Mouse (Mus musculus) limb, embryonic 13.5 days (tissue): ENCODE measurements around the gene Amfr. TPM values are rescaled to one million over a fixed set of nuclear protein-coding genes. Genes with fewer than 3 reads are reported as not detected.

Experiments
- ATAC-seq: fragments of 200-750 bp; cut with Nextera tagmentation; 2 replicates; pipeline ENCODE4 v1.8.0; 2017; ENCODE audit warnings: low read depth, moderate number of reproducible peaks, moderate TSS enrichment; ENCODE audit not compliant: low FRiP score
- H3K27ac ChIP-seq: fragments of 300-500 bp; sonication (generic); 2 replicates; pipeline ENCODE4 v1.5.1; 2015; ENCODE audit warnings: inconsistent platforms, mild to moderate bottlenecking, moderate library complexity
- H3K27me3 ChIP-seq: fragments of 300-500 bp; sonication (generic); 2 replicates; pipeline ENCODE4 v1.6.1; 2015; ENCODE audit warnings: mild to moderate bottlenecking, inconsistent platforms
- H3K36me3 ChIP-seq: fragments of 300-500 bp; sonication (generic); 2 replicates; pipeline ENCODE4 v1.6.1; 2015; ENCODE audit warnings: inconsistent platforms, mild to moderate bottlenecking, moderate library complexity
- H3K4me1 ChIP-seq: fragments of 300-500 bp; sonication (generic); 2 replicates; pipeline ENCODE4 v1.6.1; 2015; ENCODE audit warnings: inconsistent platforms
- H3K4me2 ChIP-seq: fragments of 300-500 bp; sonication (generic); replicated peaks from 2 replicates; pipeline ENCODE4 v1.6.1; 2015; ENCODE audit warnings: inconsistent platforms, mild to moderate bottlenecking, moderate library complexity
- H3K4me3 ChIP-seq: fragments of 300-500 bp; sonication (generic); 2 replicates; pipeline ENCODE4 v1.5.1; 2015; ENCODE audit warnings: moderate library complexity, mild to moderate bottlenecking, inconsistent platforms
- H3K9ac ChIP-seq: fragments of 300-500 bp; sonication (generic); 2 replicates; pipeline ENCODE4 v1.6.1; 2015; ENCODE audit warnings: mild to moderate bottlenecking, inconsistent platforms
- H3K9me3 ChIP-seq: fragments of 300-500 bp; sonication (generic); 2 replicates; pipeline ENCODE4 v1.6.1; 2016; ENCODE audit warnings: inconsistent platforms
- WGBS: fragments of 180-500 bp; shearing (Covaris S2); methylation state at CpG from one replicate; pipeline ENCODE4 v1.1.7; 2015; 5-methylcytosine and 5-hydroxymethylcytosine counted together
- polyA plus RNA-seq: library from polyadenylated mRNA; unstranded; fragments of >200 nt; fragmentation: Nextera tagmentation; extraction: Ambion mirVana; gene quantifications from 2 replicates; pipeline ENCODE4 v1.2.1, GENCODE M21; 2015

The Amfr gene
- polyA plus RNA-seq, 1 experiment from 2014 or later, result 41.9 TPM

- 87% methylated on average over 6 of the region's 6 CpGs for WGBS
- Histone ChIP-seq H3K27ac (no peak overlapping the region), H3K27me3 (no peaks in the 10 kb centered on the region), H3K36me3 (peaks cover 94% of the 10 kb centered on the region), H3K9ac (no peak overlapping the region), H3K4me1 (no peaks in the 10 kb centered on the region), H3K9me3 (no peaks in the 10 kb centered on the region), H3K4me2 (no peak overlapping the region), H3K4me3 (no peak overlapping the region)
- ATAC-seq, result no peak
Observed at GRCm38 (mm10) chr8:93976446-93977211, 36.0 kb downstream of the Amfr start.

DNA sequence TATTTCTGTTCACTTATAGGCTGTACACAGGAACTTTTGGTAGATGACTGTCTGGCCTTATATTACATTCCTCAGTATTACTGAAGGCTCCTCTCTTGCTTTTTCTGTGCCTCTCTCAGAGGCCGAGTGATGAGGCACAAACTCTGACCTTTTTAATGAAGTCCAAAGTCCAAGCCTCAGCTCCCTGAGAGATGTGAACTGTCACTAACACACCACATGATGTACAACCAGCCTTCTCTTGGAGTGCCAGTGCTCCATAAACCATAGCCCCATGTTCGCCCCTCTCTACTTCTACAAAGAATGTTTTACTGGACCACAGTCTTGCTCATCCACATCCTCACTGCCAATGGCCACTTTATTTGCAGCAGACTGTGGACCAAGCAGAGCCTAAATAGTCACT is 37.3 kb downstream of the Amfr start:
- no peaks in the 10 kb centered on the region for H3K27me3 ChIP-seq
- H3K4me3 ChIP-seq, result no peak overlapping the region
- H3K27ac ChIP-seq, result no peak overlapping the region
- WGBS, result 87% methylated on average over 2 of the region's 2 CpGs
- no peak overlapping the region for H3K9ac ChIP-seq
- H3K4me1 ChIP-seq, result no peaks in the 10 kb centered on the region
- H3K4me2 ChIP-seq, result no peak overlapping the region
- H3K9me3 ChIP-seq, result no peaks in the 10 kb centered on the region
- no peak for ATAC-seq
- peaks cover 94% of the 10 kb centered on the region for H3K36me3 ChIP-seq

DNA sequence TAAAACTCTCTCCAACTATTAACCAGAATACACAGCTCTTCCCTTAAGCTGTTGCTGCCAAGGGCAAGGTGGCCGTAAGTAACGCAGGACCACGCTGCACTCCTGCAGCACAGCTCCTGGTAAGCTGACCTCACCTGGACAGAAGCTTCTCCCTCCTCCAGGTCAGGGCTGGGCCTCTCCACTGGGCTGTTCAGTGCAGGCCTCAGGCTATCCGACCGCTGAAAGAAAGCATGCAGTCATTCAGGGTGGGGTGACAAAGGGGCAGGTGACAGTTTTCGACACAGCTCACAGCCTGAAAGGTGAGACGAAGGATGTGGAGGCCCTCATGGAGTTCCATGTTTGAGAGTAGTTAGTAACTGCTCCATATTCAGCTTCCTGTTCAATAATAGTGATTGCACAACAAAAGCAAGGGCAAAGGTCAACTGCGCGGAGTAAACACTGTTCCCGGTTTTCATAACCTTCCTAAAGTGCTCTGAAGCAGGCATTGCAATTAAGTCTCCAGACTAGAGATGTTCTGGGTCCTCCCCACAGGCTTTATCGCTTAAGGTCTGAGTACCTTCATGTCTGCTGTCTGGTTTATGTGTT is 37.9 kb downstream of the Amfr start:
- Histone ChIP-seq H3K9me3 (no peaks in the 10 kb centered on the region), H3K4me1 (peaks cover 3% of the 10 kb centered on the region), H3K9ac (no peak overlapping the region), H3K27ac (no peak overlapping the region), H3K4me3 (no peak overlapping the region), H3K36me3 (peaks cover 94% of the 10 kb centered on the region), H3K4me2 (no peak overlapping the region), H3K27me3 (no peaks in the 10 kb centered on the region)
- ATAC-seq, result no peak
- WGBS, result 88% methylated on average over 11 of the region's 11 CpGs

DNA sequence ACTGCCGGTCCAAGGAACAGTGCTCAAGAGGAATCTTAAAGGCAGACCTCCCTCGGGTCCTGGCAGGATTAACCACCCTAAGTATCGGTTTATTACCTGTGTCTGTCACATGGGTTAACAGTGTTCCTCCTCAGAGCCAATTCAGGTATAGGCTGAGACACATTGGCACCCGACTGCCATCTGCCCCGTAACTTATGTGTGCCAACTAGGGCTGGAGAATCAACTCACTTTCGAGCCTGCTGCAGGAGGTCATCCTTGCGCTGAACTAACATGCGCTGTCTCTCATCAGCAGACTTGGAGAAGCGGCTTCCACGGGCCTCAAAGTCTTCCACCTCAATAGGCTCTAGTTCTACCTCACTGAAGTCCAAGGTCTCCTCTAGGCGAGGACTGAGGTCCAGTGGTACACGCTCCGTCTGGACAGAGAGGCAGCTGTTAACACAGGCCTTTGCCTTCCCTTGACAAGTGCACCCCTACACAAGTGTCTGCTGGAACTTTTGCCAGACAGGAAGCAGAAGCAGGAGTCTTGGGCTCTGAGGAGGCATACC is 38.7 kb downstream of the Amfr start:
- Histone ChIP-seq H3K27me3 (no peaks in the 10 kb centered on the region), H3K36me3 (peaks cover 87% of the 10 kb centered on the region), H3K9me3 (no peaks in the 10 kb centered on the region), H3K4me1 (peaks cover 9% of the 10 kb centered on the region), H3K4me3 (no peak overlapping the region), H3K9ac (no peak overlapping the region), H3K27ac (no peak overlapping the region), H3K4me2 (no peak overlapping the region)
- no peak for ATAC-seq
- WGBS, result 95% methylated on average over 13 of the region's 13 CpGs

- no peaks in the 10 kb centered on the region for H3K9me3 ChIP-seq
- no peak overlapping the region for H3K4me3 ChIP-seq
- H3K4me1 ChIP-seq, result peaks cover 9% of the 10 kb centered on the region
- H3K4me2 ChIP-seq, result no peak overlapping the region
- H3K9ac ChIP-seq, result no peak overlapping the region
- ATAC-seq, result no peak
- peaks cover 79% of the 10 kb centered on the region for H3K36me3 ChIP-seq
- WGBS, result 85% methylated on average over 14 of the region's 14 CpGs
- H3K27ac ChIP-seq, result no peak overlapping the region
- no peaks in the 10 kb centered on the region for H3K27me3 ChIP-seq
Observed at GRCm38 (mm10) chr8:93972971-93973734, 39.5 kb downstream of the Amfr start.

DNA sequence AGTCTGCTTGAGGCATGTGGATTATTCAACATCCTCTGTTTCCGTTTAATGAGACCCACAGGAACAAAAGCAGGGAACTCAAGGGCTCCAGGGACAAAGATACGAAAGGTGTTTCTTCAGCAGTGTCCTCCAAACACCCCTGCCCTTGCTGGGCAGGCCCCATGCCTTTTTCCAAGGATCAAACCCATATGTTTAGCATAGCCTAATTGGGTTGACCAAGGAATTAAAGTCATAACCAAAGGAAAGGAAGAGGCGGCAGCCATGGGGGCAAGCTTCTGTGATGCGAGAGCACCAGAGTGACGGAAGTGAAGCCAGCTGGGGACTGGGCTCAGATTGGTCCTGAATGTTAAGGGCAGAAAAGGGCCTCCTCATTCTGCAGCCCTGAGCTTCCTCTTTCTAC is 40.4 kb downstream of the Amfr start:
- H3K4me3 ChIP-seq, result no peak overlapping the region
- no peak overlapping the region for H3K9ac ChIP-seq
- no peaks in the 10 kb centered on the region for H3K27me3 ChIP-seq
- no peak overlapping the region for H3K27ac ChIP-seq
- H3K36me3 ChIP-seq, result peaks cover 71% of the 10 kb centered on the region
- ATAC-seq, result no peak
- no peak overlapping the region for H3K4me2 ChIP-seq
- H3K9me3 ChIP-seq, result no peaks in the 10 kb centered on the region
- WGBS, result 73% methylated on average over 5 of the region's 5 CpGs
- H3K4me1 ChIP-seq, result peaks cover 9% of the 10 kb centered on the region

DNA sequence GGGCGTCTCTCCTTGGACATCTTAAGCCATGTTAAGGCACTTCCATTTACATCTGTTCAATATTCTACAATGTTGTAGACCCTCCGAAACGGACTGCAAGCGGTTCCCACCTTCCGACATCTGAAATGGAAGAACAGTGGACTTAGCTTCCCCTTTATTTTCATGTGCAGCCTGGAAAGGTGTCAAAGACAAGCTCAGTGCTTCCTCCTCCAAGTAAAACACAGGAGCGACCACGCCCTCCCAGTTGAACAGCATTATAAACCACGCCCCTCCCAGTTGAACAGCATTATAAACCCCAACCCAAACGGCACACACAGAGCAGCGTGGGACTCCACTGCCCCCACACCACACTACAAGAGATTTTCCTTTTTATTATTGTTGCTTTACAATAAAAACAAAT is 41.2 kb downstream of the Amfr start:
- H3K36me3 ChIP-seq, result peaks cover 64% of the 10 kb centered on the region
- ATAC-seq, result no peak
- WGBS, result 86% methylated on average over 10 of the region's 10 CpGs

GRCm38 (mm10) chr8:93969626-93970340 is 42.9 kb downstream of the Amfr start:
- no peak for ATAC-seq
- H3K27ac ChIP-seq, result no peak overlapping the region
- H3K4me2 ChIP-seq, result no peak overlapping the region
- H3K27me3 ChIP-seq, result no peaks in the 10 kb centered on the region
- H3K4me1 ChIP-seq, result peaks cover 9% of the 10 kb centered on the region
- peaks cover 49% of the 10 kb centered on the region for H3K36me3 ChIP-seq
- no peak overlapping the region for H3K4me3 ChIP-seq
- no peaks in the 10 kb centered on the region for H3K9me3 ChIP-seq
- no peak overlapping the region for H3K9ac ChIP-seq
- WGBS, result 54% methylated on average over 7 of the region's 7 CpGs

More for the DNA sequence above, 41.2 kb downstream of the Amfr start:
- H3K4me1 ChIP-seq, result peaks cover 9% of the 10 kb centered on the region
- no peak overlapping the region for H3K27ac ChIP-seq
- H3K9me3 ChIP-seq, result no peaks in the 10 kb centered on the region
- no peak overlapping the region for H3K9ac ChIP-seq
- H3K4me2 ChIP-seq, result no peak overlapping the region
- H3K4me3 ChIP-seq, result no peak overlapping the region
- no peaks in the 10 kb centered on the region for H3K27me3 ChIP-seq

GRCm38 (mm10) chr8:93968293-93968692 is 44.3 kb downstream of the Amfr start:
- Histone ChIP-seq H3K4me3 (no peak overlapping the region), H3K4me2 (no peak overlapping the region), H3K4me1 (peaks cover 9% of the 10 kb centered on the region), H3K27me3 (no peaks in the 10 kb centered on the region), H3K9me3 (no peaks in the 10 kb centered on the region), H3K36me3 (peaks cover 34% of the 10 kb centered on the region), H3K9ac (no peak overlapping the region), H3K27ac (no peak overlapping the region)
- ATAC-seq, result no peak; the same call in 1 of the 2 replicates
- 68% methylated on average over 6 of the region's 6 CpGs for WGBS

DNA sequence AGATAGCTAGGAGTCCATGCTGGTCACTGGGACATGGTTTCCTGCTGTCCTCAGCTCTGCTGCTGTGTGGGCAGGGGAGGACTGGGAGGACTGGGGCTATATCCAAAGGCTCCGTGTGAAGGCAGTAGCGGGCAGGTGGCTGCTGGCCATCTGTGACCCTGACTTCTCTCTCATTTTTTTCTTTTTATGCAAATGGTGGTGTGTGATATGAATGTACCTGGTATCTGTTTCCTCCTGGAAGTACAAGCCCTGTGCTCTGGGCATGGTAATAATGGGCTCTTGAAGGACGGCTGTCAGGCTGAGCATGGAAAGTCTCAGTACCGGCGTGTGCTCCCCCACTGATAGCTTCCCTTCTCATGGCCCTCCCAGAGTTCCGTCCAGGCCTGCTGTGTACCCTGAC is 51.7 kb downstream of the Amfr start:
- H3K4me3 ChIP-seq, result no peak overlapping the region
- 85% methylated on average over 6 of the region's 6 CpGs for WGBS
- H3K9me3 ChIP-seq, result no peaks in the 10 kb centered on the region
- no peaks in the 10 kb centered on the region for H3K4me1 ChIP-seq
- H3K36me3 ChIP-seq, result no peaks in the 10 kb centered on the region
- H3K27me3 ChIP-seq, result no peaks in the 10 kb centered on the region
- no peak for ATAC-seq
- H3K9ac ChIP-seq, result no peak overlapping the region
- no peak overlapping the region for H3K4me2 ChIP-seq
- no peak overlapping the region for H3K27ac ChIP-seq

- Histone ChIP-seq H3K4me1 (no peaks in the 10 kb centered on the region), H3K27ac (no peak overlapping the region), H3K9me3 (no peaks in the 10 kb centered on the region), H3K27me3 (no peaks in the 10 kb centered on the region), H3K36me3 (no peaks in the 10 kb centered on the region), H3K4me3 (no peak overlapping the region), H3K9ac (no peak overlapping the region), H3K4me2 (no peak overlapping the region)
- WGBS, result 92% methylated on average over 9 of the region's 9 CpGs
- no peak for ATAC-seq
Observed at GRCm38 (mm10) chr8:93958402-93958801, 54.2 kb downstream of the Amfr start.

GRCm38 (mm10) chr8:93952511-93952910 is 60.1 kb downstream of the Amfr start:
- Histone ChIP-seq H3K4me2 (no peak overlapping the region), H3K27me3 (no peaks in the 10 kb centered on the region), H3K4me3 (no peak overlapping the region), H3K27ac (no peak overlapping the region), H3K9me3 (no peaks in the 10 kb centered on the region), H3K4me1 (no peaks in the 10 kb centered on the region), H3K36me3 (no peaks in the 10 kb centered on the region), H3K9ac (no peak overlapping the region)
- 86% methylated on average over 9 of the region's 9 CpGs for WGBS
- ATAC-seq, result no peak
